Mouse (Mus musculus) bone marrow, adult 2 months (tissue): ENCODE measurements around the gene Gm42417.

Experiments
- CTCF ChIP-seq: fragments of 200-500 bp; IDR thresholded peaks from 2 replicates; pipeline ENCODE4 v1.5.1; 2011; ENCODE audit warnings: low read length, control low read depth; ENCODE audit not compliant: control insufficient read depth, insufficient read depth
- POLR2A ChIP-seq: fragments of 200-500 bp; IDR thresholded peaks from 2 replicates; pipeline ENCODE4 v1.6.1; 2011; ENCODE audit warnings: low read depth, mild to moderate bottlenecking, control low read depth, low read length, borderline replicate concordance; ENCODE audit not compliant: control insufficient read depth

- TF ChIP-seq CTCF (no peak), POLR2A (no peak)
These were observed 41.9 kb downstream of the Gm42417 start for GRCm38 (mm10) chr1:36497312-36497711.
